Mouse (Mus musculus) olfactory bulb, adult 2 months (tissue): ENCODE data around the gene Rad51b.

ENCODE experiments used
- CTCF ChIP-seq: fragments of 200-500 bp; IDR thresholded peaks from 2 replicates; pipeline ENCODE4 v1.5.1; 2012; ENCODE audit warnings: low read depth, mild to moderate bottlenecking, low read length, moderate library complexity; ENCODE audit not compliant: insufficient read depth
- POLR2A ChIP-seq: fragments of 200-500 bp; IDR thresholded peaks from 2 replicates; pipeline ENCODE4 v1.6.1; 2012; ENCODE audit warnings: mild to moderate bottlenecking, low read depth, low read length, moderate library complexity; ENCODE audit not compliant: insufficient read depth

- TF ChIP-seq CTCF (no peak), POLR2A (no peak)
Measured at GRCm38 (mm10) chr12:79769763-79770162, 472.7 kb downstream of the Rad51b start.
